Mouse (Mus musculus) cortical plate, adult 2 months (tissue): ENCODE measurements at regions not wholly inside any gene's neighbourhood (a gene's known extent, or its start where the extent isn't known, plus 50 kb on each side); places are given as distances from the start of the nearest gene placed in this dataset.

Source experiments
- CTCF ChIP-seq: fragments of 200-500 bp; IDR thresholded peaks from 2 replicates; pipeline ENCODE4 v1.5.1; 2011; ENCODE audit warnings: mild to moderate bottlenecking, control low read depth, low read length; ENCODE audit not compliant: insufficient read depth; ENCODE audit errors: extremely low read depth
- POLR2A ChIP-seq: fragments of 200-500 bp; IDR thresholded peaks from 2 replicates; pipeline ENCODE4 v1.6.1; 2011; ENCODE audit warnings: mild to moderate bottlenecking, low read length, control low read depth; ENCODE audit not compliant: insufficient read depth; ENCODE audit errors: extremely low read depth

DNA sequence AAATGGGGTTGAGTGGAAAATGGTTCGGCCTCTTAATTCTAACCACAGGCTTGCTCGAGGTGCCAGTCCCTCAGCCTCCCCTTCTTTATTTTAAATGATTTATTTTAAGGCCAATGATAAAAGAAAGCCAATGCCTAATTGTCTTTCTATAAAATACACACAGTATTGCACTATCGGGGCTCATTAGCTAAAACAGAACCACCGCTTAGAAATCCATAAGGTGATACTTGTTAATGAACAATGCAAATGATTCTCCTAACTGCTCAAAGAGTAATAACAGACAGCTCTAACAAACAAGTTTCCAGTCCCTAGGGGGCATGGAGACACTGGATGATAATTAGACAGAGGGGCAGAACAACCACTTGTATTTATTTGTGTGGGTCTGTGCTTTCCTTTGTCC, 58.8 kb downstream of the Emx2 start:
- no peak for TF ChIP-seq CTCF
- no peak for TF ChIP-seq POLR2A
